Comparison of ENCODE assay signal across 8 mouse cellular contexts in the genomic region with DNA sequence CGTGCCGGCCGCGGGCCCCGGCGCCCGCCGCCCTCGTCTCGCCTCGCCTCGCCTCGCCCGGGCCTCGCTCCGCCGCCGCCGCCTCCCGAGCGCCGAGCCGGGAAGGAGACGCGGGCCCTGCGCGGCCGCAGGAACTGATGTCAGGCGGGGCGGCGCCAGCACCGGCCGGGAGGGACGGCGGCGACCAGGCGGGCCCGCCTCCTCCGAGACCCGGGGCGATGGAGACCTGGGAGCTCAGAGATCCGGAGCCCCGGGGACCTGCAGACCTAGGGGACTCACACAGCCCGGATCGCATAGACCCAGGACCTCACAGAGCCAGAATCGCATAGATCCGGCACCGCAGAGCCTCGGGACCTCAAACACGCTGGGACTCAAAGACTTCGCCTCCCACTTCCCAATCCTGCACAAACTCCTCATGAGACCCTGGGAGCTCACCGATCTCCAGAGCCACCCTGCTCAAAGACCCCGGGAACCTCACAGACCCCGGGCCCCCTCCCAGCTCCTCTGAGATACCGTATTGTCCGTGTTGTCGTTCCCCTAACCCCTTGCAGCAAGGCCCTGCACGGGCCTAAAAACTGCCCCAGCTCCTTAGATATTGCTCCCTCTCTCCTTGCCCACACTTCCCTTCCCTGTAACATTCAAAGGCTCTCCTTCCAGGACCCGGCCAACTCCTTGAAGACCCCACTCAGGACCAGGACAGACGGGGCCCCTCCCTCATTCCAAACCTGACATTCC. TPM values are rescaled to one million over a fixed set of nuclear protein-coding genes. Genes with fewer than 3 reads are reported as not detected.
DNase-seq lines count a peak whose midpoint lies in the region; ATAC-seq and TF ChIP-seq lines count a peak whose summit lies in the region.

No protein-coding gene starts in this region.

- H3K36me3 ChIP-seq in intestine, postnatal 0 days (ENCODE audit: control insufficient read depth, insufficient read depth): no peaks in the 10 kb centered on the region; the same call in 1 of the 2 replicates
- peaks cover 19% of the 10 kb centered on the region for H3K36me3 ChIP-seq in limb, embryonic 14.5 days (ENCODE audit: control insufficient read depth, insufficient read depth, low read length)
- no peaks in the 10 kb centered on the region for H3K36me3 ChIP-seq in midbrain, embryonic 15.5 days (replicated peaks)

- H3K9ac ChIP-seq in intestine, postnatal 0 days (ENCODE audit: low read depth, low read length): peak overlapping the region; percentile 91
- peak overlapping the region; percentile 91 for H3K9ac ChIP-seq in limb, embryonic 14.5 days (ENCODE audit: low read depth, low read length, severe bottlenecking)
- peak overlapping the region; percentile 98 for H3K9ac ChIP-seq in midbrain, embryonic 15.5 days

- no peak for TF ChIP-seq CTCF in intestine, postnatal 0 days (IDR thresholded peaks at IDR 0.05; ENCODE audit: low read depth)

- H3K9me3 ChIP-seq in intestine, postnatal 0 days (ENCODE audit: control insufficient read depth): no peaks in the 10 kb centered on the region
- H3K9me3 ChIP-seq in limb, embryonic 14.5 days (ENCODE audit: control insufficient read depth, low read length): no peaks in the 10 kb centered on the region
- no peaks in the 10 kb centered on the region for H3K9me3 ChIP-seq in midbrain, embryonic 15.5 days

- peak; percentile 85 to 93 for DNase-seq in adrenal gland, adult (ENCODE audit: inconsistent age in 2 of 2, low spot score in 1 of 2)
- no peak for DNase-seq in adrenal gland, adult 8-10 months
- peak; percentile 74 for DNase-seq in embryo, embryonic 10.5 days (ENCODE audit: low spot score)
- DNase-seq in limb, embryonic 14.5 days (ENCODE audit: low spot score): peak; percentile 56
- peak; percentile 71 to 81 for DNase-seq in spleen, postnatal 10 days (ENCODE audit: low spot score in 2 of 2)

- peak overlapping the region; percentile 78 for H3K27ac ChIP-seq in intestine, postnatal 0 days (ENCODE audit: low read depth, low read length)
- H3K27ac ChIP-seq in limb, embryonic 14.5 days (replicated peaks; ENCODE audit: low read depth, low read length): peak overlapping the region; percentile 75
- peak overlapping the region; percentile 85 for H3K27ac ChIP-seq in midbrain, embryonic 15.5 days

- H3K4me3 ChIP-seq in intestine, postnatal 0 days (ENCODE audit: low read depth, low read length): peak overlapping the region; percentile 65
- H3K4me3 ChIP-seq in limb, embryonic 14.5 days (replicated peaks; ENCODE audit: low read length): peak overlapping the region; percentile 82
- H3K4me3 ChIP-seq in midbrain, embryonic 15.5 days: peak overlapping the region; percentile 93

- 0 out of 2 replicates have a peak, but pooled peaks have one; percentile 36 for TF ChIP-seq POLR2A in limb, embryonic 14.5 days (IDR thresholded peaks at IDR 0.05; ENCODE audit: borderline replicate concordance, extremely low read depth, insufficient read depth, insufficient read length)

- 2% methylated on average over 49 of the region's 60 CpGs for WGBS in intestine, postnatal 0 days
- under 1% methylated on average over 34 of the region's 60 CpGs for WGBS in limb, embryonic 14.5 days
- under 1% methylated on average over 56 of the region's 60 CpGs for WGBS in midbrain, embryonic 15.5 days

- peaks cover 4% of the 10 kb centered on the region; the same call in 1 of the 2 replicates for H3K4me1 ChIP-seq in intestine, postnatal 0 days (replicated peaks; ENCODE audit: control insufficient read depth, insufficient read depth, low read length)
- peaks cover 8% of the 10 kb centered on the region for H3K4me1 ChIP-seq in limb, embryonic 14.5 days (ENCODE audit: control insufficient read depth, insufficient read depth, low read length)
- peaks cover 19% of the 10 kb centered on the region for H3K4me1 ChIP-seq in midbrain, embryonic 15.5 days

- peak; percentile 89 for ATAC-seq in granulocyte monocyte progenitor cell, adult 5-6 weeks (replicated peaks; ENCODE audit: poor library complexity, severe bottlenecking)
- peak; percentile 78 for ATAC-seq in intestine, postnatal 0 days
- peak; percentile 89 for ATAC-seq in limb, embryonic 14.5 days (ENCODE audit: low FRiP score, low read depth)
- ATAC-seq in midbrain, embryonic 15.5 days (replicated peaks): peak; percentile 87

- peak overlapping the region; percentile 78 for H3K4me2 ChIP-seq in intestine, postnatal 0 days (replicated peaks; ENCODE audit: low read depth)
- peak overlapping the region; percentile 90 for H3K4me2 ChIP-seq in limb, embryonic 14.5 days (replicated peaks; ENCODE audit: low read depth, low read length, severe bottlenecking)
- peak overlapping the region; percentile 88 for H3K4me2 ChIP-seq in midbrain, embryonic 15.5 days

- H3K27me3 ChIP-seq in intestine, postnatal 0 days (replicated peaks; ENCODE audit: control insufficient read depth, insufficient read depth, low read length): no peaks in the 10 kb centered on the region
- no peaks in the 10 kb centered on the region for H3K27me3 ChIP-seq in limb, embryonic 14.5 days (ENCODE audit: control insufficient read depth, insufficient read depth, low read length)
- H3K27me3 ChIP-seq in midbrain, embryonic 15.5 days (replicated peaks): no peaks in the 10 kb centered on the region

RNA-seq across cellular contexts. Expression of a gene that starts 0.5 kb away (rescaled TPM):
- 10 to 100 TPM; 64.3 to 87.0 (median 76.1) TPM for total RNA-seq in adrenal gland, adult 8-10 months (2022)
- total RNA-seq in granulocyte monocyte progenitor cell, adult 5-6 weeks (2014; fragmentation: Nextera tagmentation): 11.5 and 17.0 TPM in 2 replicates
- 7.2 and 11.2 TPM in 2 replicates for total RNA-seq in granulocyte monocyte progenitor cell, adult 5-6 weeks (2017)
- 3.1 and 6.0 TPM in 2 replicates for polyA plus RNA-seq in intestine, postnatal 0 days (2015; fragmentation: Nextera tagmentation; extraction: Ambion mirVana)
- polyA plus RNA-seq in limb, embryonic 14.5 days (2012; rRNA removed): 51.8 and 67.8 TPM in 2 replicates
- polyA plus RNA-seq in limb, embryonic 14.5 days (2014; fragmentation: Nextera tagmentation; extraction: Ambion mirVana): 4.9 and 6.4 TPM in 2 replicates
- polyA plus RNA-seq in midbrain, embryonic 15.5 days (2015; fragmentation: Nextera tagmentation; extraction: Ambion mirVana): 9.7 and 10.7 TPM in 2 replicates

RNA-seq across cellular contexts. Expression of a gene that starts 21.2 kb away (rescaled TPM):
- 1 to 10 TPM in 1 of 4 experiments, not detected in 3; 3.7 TPM for total RNA-seq in adrenal gland, adult 8-10 months (2022)
- 6.8 and 15.2 TPM in 2 replicates for total RNA-seq in granulocyte monocyte progenitor cell, adult 5-6 weeks (2014; fragmentation: Nextera tagmentation)
- total RNA-seq in granulocyte monocyte progenitor cell, adult 5-6 weeks (2017): 9.5 and 11.3 TPM in 2 replicates
- not detected in 2 replicates for polyA plus RNA-seq in intestine, postnatal 0 days (2015; fragmentation: Nextera tagmentation; extraction: Ambion mirVana)
- 9.0 and 11.5 TPM in 2 replicates for polyA plus RNA-seq in limb, embryonic 14.5 days (2012; rRNA removed)
- polyA plus RNA-seq in limb, embryonic 14.5 days (2014; fragmentation: Nextera tagmentation; extraction: Ambion mirVana): 1.5 and 1.7 TPM in 2 replicates
- 0.49 and 0.53 TPM in 2 replicates for polyA plus RNA-seq in midbrain, embryonic 15.5 days (2015; fragmentation: Nextera tagmentation; extraction: Ambion mirVana)

RNA-seq across cellular contexts. Expression of a gene that starts 40.6 kb away (rescaled TPM):
- total RNA-seq in adrenal gland, adult 8-10 months (2022): 1 to 10 TPM; 1.3 to 5.1 (median 2.6) TPM
- total RNA-seq in granulocyte monocyte progenitor cell, adult 5-6 weeks (2014; fragmentation: Nextera tagmentation): not detected in 2 replicates
- not detected in 2 replicates for total RNA-seq in granulocyte monocyte progenitor cell, adult 5-6 weeks (2017)
- polyA plus RNA-seq in intestine, postnatal 0 days (2015; fragmentation: Nextera tagmentation; extraction: Ambion mirVana): 23.8 and 25.7 TPM in 2 replicates
- 0.16 and 0.26 TPM in 2 replicates for polyA plus RNA-seq in limb, embryonic 14.5 days (2012; rRNA removed)
- polyA plus RNA-seq in limb, embryonic 14.5 days (2014; fragmentation: Nextera tagmentation; extraction: Ambion mirVana): not detected in 2 replicates
- 0.26 and 0.61 TPM in 2 replicates for polyA plus RNA-seq in midbrain, embryonic 15.5 days (2015; fragmentation: Nextera tagmentation; extraction: Ambion mirVana)

RNA-seq across cellular contexts. Expression of a gene that starts 45.7 kb away (rescaled TPM):
- total RNA-seq in adrenal gland, adult 8-10 months (2022): 1 to 10 TPM; 1.1 to 2.7 (median 2.1) TPM
- total RNA-seq in granulocyte monocyte progenitor cell, adult 5-6 weeks (2014; fragmentation: Nextera tagmentation): 1.7 and 3.8 TPM in 2 replicates
- total RNA-seq in granulocyte monocyte progenitor cell, adult 5-6 weeks (2017): 0.72 TPM in 1 of 2 replicates, not detected in the other
- polyA plus RNA-seq in intestine, postnatal 0 days (2015; fragmentation: Nextera tagmentation; extraction: Ambion mirVana): 42.0 and 45.7 TPM in 2 replicates
- polyA plus RNA-seq in limb, embryonic 14.5 days (2012; rRNA removed): 0.49 and 0.54 TPM in 2 replicates
- polyA plus RNA-seq in limb, embryonic 14.5 days (2014; fragmentation: Nextera tagmentation; extraction: Ambion mirVana): 0.21 TPM in 1 of 2 replicates, not detected in the other
- 0.32 and 0.65 TPM in 2 replicates for polyA plus RNA-seq in midbrain, embryonic 15.5 days (2015; fragmentation: Nextera tagmentation; extraction: Ambion mirVana)

RNA-seq across cellular contexts. Expression of a gene that starts 58.3 kb away (rescaled TPM):
- 10 to 100 TPM; 10.2 to 21.0 (median 17.6) TPM for total RNA-seq in adrenal gland, adult 8-10 months (2022)
- 0.11 and 0.36 TPM in 2 replicates for total RNA-seq in granulocyte monocyte progenitor cell, adult 5-6 weeks (2014; fragmentation: Nextera tagmentation)
- total RNA-seq in granulocyte monocyte progenitor cell, adult 5-6 weeks (2017): not detected in 2 replicates
- 52.8 and 59.2 TPM in 2 replicates for polyA plus RNA-seq in intestine, postnatal 0 days (2015; fragmentation: Nextera tagmentation; extraction: Ambion mirVana)
- 52.2 and 59.7 TPM in 2 replicates for polyA plus RNA-seq in limb, embryonic 14.5 days (2012; rRNA removed)
- 33.7 and 43.2 TPM in 2 replicates for polyA plus RNA-seq in limb, embryonic 14.5 days (2014; fragmentation: Nextera tagmentation; extraction: Ambion mirVana)
- polyA plus RNA-seq in midbrain, embryonic 15.5 days (2015; fragmentation: Nextera tagmentation; extraction: Ambion mirVana): 35.2 and 41.0 TPM in 2 replicates

Comparison
In these comparisons a context has a peak if more than half of its experiments do, and no peak if none do; other contexts are left out.
1. RNA of a gene that starts 40.6 kb away (polyA plus RNA-seq): 23.8 to 25.7 TPM in intestine, postnatal 0 days; 0.26 to 0.61 TPM in midbrain, embryonic 15.5 days and 0.16 to 0.26 TPM in limb, embryonic 14.5 days; every median in the first group is over 10 times any median in the second.
2. Peak in every context shown above with its lines, with median percentiles within 50 percentile points of each other: ATAC-seq, H3K27ac ChIP-seq, H3K4me2 ChIP-seq, H3K4me3 ChIP-seq and H3K9ac ChIP-seq.